Mouse (Mus musculus): Measurements from ENCODE around the gene Kcnma1. TPM values are rescaled to one million over a fixed set of nuclear protein-coding genes. Genes with fewer than 3 reads are reported as not detected.

The Kcnma1 gene
- total and polyA plus RNA-seq, 3 experiments = not detected

DNA sequence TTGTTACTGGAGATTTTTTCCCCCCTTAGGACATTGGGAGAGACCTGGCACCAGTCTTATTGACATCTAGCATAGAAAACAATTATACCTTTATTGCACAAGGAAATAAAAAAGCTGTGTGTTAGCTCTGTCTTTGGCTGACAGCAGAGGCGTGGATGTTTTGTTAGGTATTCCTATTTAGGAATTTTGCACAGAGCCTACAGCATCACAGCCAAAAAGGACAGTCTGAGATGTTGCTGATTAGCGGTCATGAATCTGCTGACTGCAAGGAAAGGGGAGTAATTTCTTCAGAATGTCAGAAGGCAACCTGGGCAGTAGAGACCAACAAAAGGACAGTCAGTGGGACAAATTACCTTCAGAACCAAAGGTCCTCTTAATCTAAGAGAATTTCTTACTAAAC lies 412.2 kb downstream of the Kcnma1 start:
- Histone ChIP-seq H3K27ac (ENCODE audit: control insufficient read depth, low read depth, low read length) (no peak overlapping the region), H3K9ac (ENCODE audit: control insufficient read depth, low read depth, low read length, poor library complexity, severe bottlenecking) (no peak overlapping the region), H3K36me3 (ENCODE audit: control insufficient read depth in 1 of 2, insufficient read depth in 2 of 2, low read length in 2 of 2) (no peaks in the 10 kb centered on the region), H3K4me1 (ENCODE audit: control insufficient read depth in 1 of 2, insufficient read depth in 2 of 2, low read length in 2 of 2) (no peaks in the 10 kb centered on the region), H3K4me3 (ENCODE audit: control insufficient read depth in 1 of 2, insufficient read depth in 1 of 2, low read depth in 2 of 2, low read length in 2 of 2) (no peak overlapping the region), H3K9me3 (replicated peaks; ENCODE audit: insufficient read depth, low read length) (no peaks in the 10 kb centered on the region), H3K27me3 (ENCODE audit: control insufficient read depth in 1 of 2, insufficient read depth in 2 of 2, low read length in 2 of 2) (no peaks in the 10 kb centered on the region), H3K79me2 (ENCODE audit: control insufficient read depth, insufficient read depth, low read length, poor library complexity) (no peaks in the 10 kb centered on the region)
- TF ChIP-seq TAL1 (IDR thresholded peaks at IDR 0.05; ENCODE audit: low read length) (no peak), BHLHE40 (IDR thresholded peaks at IDR 0.05; ENCODE audit: borderline replicate concordance, low read depth, low read length) (no peak)
- no peak for DNase-seq (ENCODE audit: low read depth, low spot score)

DNA sequence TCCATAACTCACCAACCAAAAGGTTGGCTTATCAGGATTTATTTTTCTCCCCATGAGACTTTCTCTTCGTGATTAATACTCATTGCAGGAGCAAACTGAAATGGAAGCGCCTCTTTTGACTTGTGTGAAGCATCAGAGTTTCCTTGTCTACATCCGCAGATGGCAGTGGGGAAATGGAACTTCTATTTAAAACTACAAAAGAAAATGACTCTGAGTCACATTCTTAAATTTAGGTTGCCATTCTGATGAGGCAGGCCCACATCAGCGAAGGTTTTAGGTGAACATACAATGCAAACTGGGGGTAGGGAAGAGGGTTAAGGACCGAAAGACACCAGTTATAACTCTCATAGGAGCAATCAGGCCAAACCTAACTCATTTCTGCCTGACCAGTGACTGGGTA lies 419.7 kb downstream of the Kcnma1 start:
- Histone ChIP-seq H3K79me2 (ENCODE audit: control insufficient read depth, insufficient read depth, low read length, poor library complexity) (no peaks in the 10 kb centered on the region), H3K27me3 (ENCODE audit: control insufficient read depth in 1 of 2, insufficient read depth in 2 of 2, low read length in 2 of 2) (no peaks in the 10 kb centered on the region), H3K4me3 (ENCODE audit: control insufficient read depth in 1 of 2, insufficient read depth in 1 of 2, low read depth in 2 of 2, low read length in 2 of 2) (no peak overlapping the region), H3K4me1 (ENCODE audit: control insufficient read depth in 1 of 2, insufficient read depth in 2 of 2, low read length in 2 of 2) (no peaks in the 10 kb centered on the region), H3K36me3 (ENCODE audit: control insufficient read depth in 1 of 2, insufficient read depth in 2 of 2, low read length in 2 of 2) (no peaks in the 10 kb centered on the region), H3K27ac (ENCODE audit: control insufficient read depth, low read depth, low read length) (no peak overlapping the region), H3K9me3 (replicated peaks; ENCODE audit: insufficient read depth, low read length) (no peaks in the 10 kb centered on the region), H3K9ac (ENCODE audit: control insufficient read depth, low read depth, low read length, poor library complexity, severe bottlenecking) (no peak overlapping the region)
- no peak for DNase-seq (ENCODE audit: low read depth, low spot score)
- no peak for TF ChIP-seq MXI1 (IDR thresholded peaks at IDR 0.05; ENCODE audit: low read depth, low read length)
- no peak for TF ChIP-seq ZC3H11A (IDR thresholded peaks at IDR 0.05; ENCODE audit: low read depth, low read length)
- no peak for TF ChIP-seq RCOR1 (IDR thresholded peaks at IDR 0.05; ENCODE audit: low read depth, low read length)
- no peak for TF ChIP-seq NRF1 (IDR thresholded peaks at IDR 0.05; ENCODE audit: insufficient read depth, low read depth, low read length, poor library complexity, severe bottlenecking)
- no peak for TF ChIP-seq MEF2A (IDR thresholded peaks at IDR 0.05; ENCODE audit: extremely low read depth, insufficient replicate concordance, low read depth, low read length, poor library complexity, severe bottlenecking)
- TF ChIP-seq UBTF (IDR thresholded peaks at IDR 0.05; ENCODE audit: borderline replicate concordance, insufficient read depth, low read depth, low read length) = no peak
- TF ChIP-seq MAZ (IDR thresholded peaks at IDR 0.05; ENCODE audit: low read depth, low read length) = no peak
- TF ChIP-seq BHLHE40 (IDR thresholded peaks at IDR 0.05; ENCODE audit: borderline replicate concordance, low read depth, low read length) = no peak
- TF ChIP-seq E2F4 (IDR thresholded peaks at IDR 0.05; ENCODE audit: borderline replicate concordance, low read depth, low read length) = no peak
- TF ChIP-seq POLR2AphosphoS5 (IDR thresholded peaks at IDR 0.05; ENCODE audit: borderline replicate concordance, low read depth, low read length) = no peak
- no peak for TF ChIP-seq MAFK (IDR thresholded peaks at IDR 0.05; ENCODE audit: borderline replicate concordance, low read depth, low read length)
- no peak for TF ChIP-seq GATA1 (IDR thresholded peaks at IDR 0.05; ENCODE audit: low read depth, low read length)
- no peak for TF ChIP-seq USF2 (IDR thresholded peaks at IDR 0.05; ENCODE audit: borderline replicate concordance in 1 of 2, insufficient read depth in 1 of 2, low read depth in 1 of 2, low read length in 2 of 2)
- TF ChIP-seq KAT2A (conservative IDR thresholded peaks at IDR 0.05; ENCODE audit: low read depth, low read length) = no peak
- no peak for TF ChIP-seq TCF12 (IDR thresholded peaks at IDR 0.05; ENCODE audit: low read depth, low read length)
- no peak for TF ChIP-seq MAX (IDR thresholded peaks at IDR 0.05; ENCODE audit: low read length)

Data from MEL (cell line).